Comparison of ENCODE assay signal across 14 mouse cellular contexts in genomic region chr12:35390266-35390665, GRCm38 (mm10).
"Had no signal": no experiment of that assay in that cellular context is flagged by ENCODE, and none has a peak within 500 bp of the region (broad histone marks: within the 10 kb centered on the region; RNA-seq: fewer than 3 reads in every experiment).

No protein-coding gene starts in this region.

- H3K27me3 ChIP-seq: neural tube, embryonic 12.5 days; neural tube, embryonic 13.5 days; neural tube, embryonic 15.5 days had no signal

- H3K4me1 ChIP-seq: neural tube, embryonic 12.5 days; neural tube, embryonic 13.5 days; neural tube, embryonic 15.5 days had no signal

- H3K4me2 ChIP-seq: neural tube, embryonic 12.5 days; neural tube, embryonic 13.5 days; neural tube, embryonic 15.5 days had no signal

- H3K9ac ChIP-seq: neural tube, embryonic 12.5 days; neural tube, embryonic 13.5 days; neural tube, embryonic 15.5 days had no signal

- DNase-seq: retina, postnatal 1 day; right cerebral cortex, adult 18-20 months; right cerebral cortex, postnatal 14 days; right cerebral cortex, postnatal 4 days; spleen, adult 18-20 months; thymus, adult 18-20 months; thymus, adult 2 months; thymus, postnatal 14 days; thymus, postnatal 25 days; thymus, postnatal 36 days; thymus, postnatal 4 days had no signal

- H3K9me3 ChIP-seq: neural tube, embryonic 12.5 days; neural tube, embryonic 13.5 days; neural tube, embryonic 15.5 days had no signal

- H3K36me3 ChIP-seq: neural tube, embryonic 12.5 days; neural tube, embryonic 13.5 days; neural tube, embryonic 15.5 days had no signal

- H3K27ac ChIP-seq: neural tube, embryonic 12.5 days; neural tube, embryonic 13.5 days; neural tube, embryonic 15.5 days had no signal

- H3K4me3 ChIP-seq: neural tube, embryonic 12.5 days; neural tube, embryonic 13.5 days; neural tube, embryonic 15.5 days had no signal
